Mouse (Mus musculus) embryonic fibroblast, embryonic 13.5 days (primary cell): Measurements from ENCODE around the gene Krtap5-3.
"Not testable (repeated sequence)": the region's sequence is repeated elsewhere in the genome, so short reads cannot be mapped to it uniquely, and the experiment has no call there.

Experiments used
- CTCF ChIP-seq: IDR thresholded peaks from 2 replicates; pipeline ENCODE4 v1.5.1; 2011; ENCODE audit warnings: mild to moderate bottlenecking, control low read depth, low read length, moderate library complexity, borderline replicate concordance; ENCODE audit not compliant: insufficient read depth
- POLR2A ChIP-seq: IDR thresholded peaks from 2 replicates; pipeline ENCODE4 v1.6.1; 2011; ENCODE audit warnings: low read depth, mild to moderate bottlenecking, control low read depth, low read length, moderate library complexity

GRCm38 (mm10) chr7:142206891-142207290, 5.7 kb downstream of the Krtap5-3 start:
- TF ChIP-seq CTCF, POLR2A: not testable (repeated sequence)
